ENCODE assay signal across 24 mouse cellular contexts in genomic region chr11:55133204-55133603, GRCm38 (mm10). TPM values are rescaled to one million over a fixed set of nuclear protein-coding genes. Genes with fewer than 3 reads are reported as not detected.
DNase-seq lines count a peak whose midpoint lies in the region; TF ChIP-seq lines count a peak whose summit lies in the region.
"Had no signal": no experiment of that assay in that cellular context is flagged by ENCODE, and none has a peak within 500 bp of the region (broad histone marks: within the 10 kb centered on the region; RNA-seq: fewer than 3 reads in every experiment).

No protein-coding gene starts in this region.

- H3K4me1 ChIP-seq in CH12.LX (ENCODE audit: control insufficient read depth in 1 of 2, insufficient read depth in 2 of 2): peaks cover 29 to 75% of the 10 kb centered on the region in 2 experiments
- H3K4me1 ChIP-seq in MEL (ENCODE audit: control insufficient read depth in 1 of 2, insufficient read depth in 2 of 2, low read length in 2 of 2): peaks cover 24 to 28% of the 10 kb centered on the region in 2 experiments
- H3K4me1 ChIP-seq in cerebellum, adult 2 months (ENCODE audit: control insufficient read depth, insufficient read depth, low read length): no peaks in the 10 kb centered on the region
- peaks cover under 1% of the 10 kb centered on the region; the same call in 1 of the 2 replicates for H3K4me1 ChIP-seq in midbrain, embryonic 10.5 days

- no peak for DNase-seq in CH12.LX (ENCODE audit: extremely low read depth)
- no peak for DNase-seq in MEL (ENCODE audit: low read depth, low spot score)
- no peak for DNase-seq in cerebellum, adult 2 months
- no peak for DNase-seq in midbrain, embryonic 10.5 days (ENCODE audit: low spot score)
- DNase-seq: adrenal gland, adult 2 months; adrenal gland, adult 8-10 months; adrenal gland, postnatal 10 days; adrenal gland, postnatal 14 days; adrenal gland, postnatal 25 days; adrenal gland, postnatal 36 days; B cell, adult 2 months; cerebellum, adult 11 months; cerebellum, adult 11-12 months; cerebellum, adult 18-20 months; cerebellum, adult 8-10 months; cerebellum, adult 9-10 months had no signal

- no peaks in the 10 kb centered on the region for H3K36me3 ChIP-seq in CH12.LX (replicated peaks in 1 of 2; ENCODE audit: control insufficient read depth in 1 of 2, insufficient read depth in 1 of 2, low read length in 1 of 2)
- H3K36me3 ChIP-seq in MEL (ENCODE audit: control insufficient read depth in 1 of 2, insufficient read depth in 2 of 2, low read length in 2 of 2): peaks cover 0 to 31% of the 10 kb centered on the region in 2 experiments; a peak in 2 of 4 replicates
- H3K36me3 ChIP-seq in midbrain, embryonic 10.5 days: no peaks in the 10 kb centered on the region
- H3K36me3 ChIP-seq: G1E had no signal

- no peaks in the 10 kb centered on the region for H3K79me2 ChIP-seq in CH12.LX (replicated peaks; ENCODE audit: control insufficient read depth, extremely low read depth, insufficient read depth, poor library complexity, severe bottlenecking)
- no peaks in the 10 kb centered on the region for H3K79me2 ChIP-seq in MEL (ENCODE audit: control insufficient read depth, insufficient read depth, low read length, poor library complexity)

- in situ Hi-C loops in CH12.LX (cut with MboI; ENCODE audit: low pct_ligation_motif_present, low pct_unique_long_range_greater_than_20kb, low sequenced_read_pairs): no loop called here

- no peak for TF ChIP-seq POLR2A in CH12.LX (IDR thresholded peaks at IDR 0.05; ENCODE audit: low read depth, low read length)
- no peak for TF ChIP-seq POLR2A in MEL (IDR thresholded peaks at IDR 0.05; ENCODE audit: control insufficient read depth in 1 of 2, insufficient read depth in 1 of 2, low read depth in 1 of 2, low read length in 2 of 2, poor library complexity in 1 of 2)
- no peak for TF ChIP-seq POLR2A in cerebellum, adult 2 months (IDR thresholded peaks at IDR 0.05; ENCODE audit: borderline replicate concordance, insufficient read depth, low read length)

- H3K9me3 ChIP-seq in CH12.LX (replicated peaks; ENCODE audit: low read length) (no peaks in the 10 kb centered on the region), MEL (replicated peaks; ENCODE audit: insufficient read depth, low read length) (no peaks in the 10 kb centered on the region)
- no peaks in the 10 kb centered on the region for H3K9me3 ChIP-seq in midbrain, embryonic 10.5 days (replicated peaks)
- H3K9me3 ChIP-seq: G1E had no signal

- H3K9ac ChIP-seq in CH12.LX (ENCODE audit: insufficient read depth, low read depth) (no peak overlapping the region), MEL (ENCODE audit: control insufficient read depth, low read depth, low read length, poor library complexity, severe bottlenecking) (no peak overlapping the region)

- dilution Hi-C loops in CH12.LX (cut with MboI; ENCODE audit: extremely low pct_ligation_motif_present, extremely low pct_unique_long_range_greater_than_20kb, low sequenced_read_pairs): no loop called here

- TF ChIP-seq RAD21 in CH12.LX (IDR thresholded peaks at IDR 0.05; ENCODE audit: low read depth, low read length) (no peak), MEL (IDR thresholded peaks at IDR 0.05; ENCODE audit: low read depth, low read length) (no peak)

- H3K4me2 ChIP-seq in CH12.LX (ENCODE audit: insufficient read depth, low read depth, poor library complexity, severe bottlenecking): no peak overlapping the region

- TF ChIP-seq EP300 in CH12.LX (IDR thresholded peaks at IDR 0.05; ENCODE audit: low read length) (peak; percentile 31; the same call in 1 of the 2 replicates), MEL (IDR thresholded peaks at IDR 0.05; ENCODE audit: low read depth in 1 of 2, low read length in 2 of 2) (peak; percentile 60 to 84)

- H3K4me3 ChIP-seq in CH12.LX (replicated peaks in 1 of 3; ENCODE audit: low read depth in 2 of 3, low read length in 2 of 3, poor library complexity in 1 of 3) (no peak overlapping the region), MEL (ENCODE audit: control insufficient read depth in 1 of 2, insufficient read depth in 1 of 2, low read depth in 2 of 2, low read length in 2 of 2) (no peak overlapping the region)
- H3K4me3 ChIP-seq in cerebellum, adult 2 months (replicated peaks; ENCODE audit: insufficient read depth, low read depth, low read length): no peak overlapping the region
- H3K4me3 ChIP-seq in midbrain, embryonic 10.5 days: no peak overlapping the region

- WGBS in cerebellum, adult 2 months: 92% methylated on average over 1 of the region's 1 CpGs
- WGBS in midbrain, embryonic 10.5 days: 98% methylated on average over 1 of the region's 1 CpGs

- H3K27ac ChIP-seq in CH12.LX (ENCODE audit: insufficient read depth, low read depth) (no peak overlapping the region), MEL (ENCODE audit: control insufficient read depth, low read depth, low read length) (no peak overlapping the region)
- H3K27ac ChIP-seq in cerebellum, adult 2 months (ENCODE audit: insufficient read depth, low read length): no peak overlapping the region
- H3K27ac ChIP-seq in midbrain, embryonic 10.5 days (replicated peaks): no peak overlapping the region

- H3K27me3 ChIP-seq in CH12.LX (replicated peaks) (no peaks in the 10 kb centered on the region), MEL (ENCODE audit: control insufficient read depth in 1 of 2, insufficient read depth in 2 of 2, low read length in 2 of 2) (no peaks in the 10 kb centered on the region)
- no peaks in the 10 kb centered on the region for H3K27me3 ChIP-seq in cerebellum, adult 2 months (ENCODE audit: control insufficient read depth, insufficient read depth, low read length)
- H3K27me3 ChIP-seq in midbrain, embryonic 10.5 days (ENCODE audit: low read depth, poor library complexity, severe bottlenecking): no peaks in the 10 kb centered on the region
- H3K27me3 ChIP-seq: Patski had no signal

- TF ChIP-seq CTCF in CH12.LX (conservative IDR thresholded peaks at IDR 0.05 in 1 of 2, IDR thresholded peaks at IDR 0.05 in 1 of 2; ENCODE audit: low read depth in 2 of 2, low read length in 2 of 2): no peak
- no peak for TF ChIP-seq CTCF in MEL (IDR thresholded peaks at IDR 0.05 in 2 of 3, conservative IDR thresholded peaks at IDR 0.05 in 1 of 3; ENCODE audit: control insufficient read depth in 1 of 3, insufficient read depth in 1 of 3, low read depth in 2 of 3, low read length in 3 of 3, poor library complexity in 1 of 3, severe bottlenecking in 1 of 3)
- TF ChIP-seq CTCF in cerebellum, adult 2 months (IDR thresholded peaks at IDR 0.05; ENCODE audit: borderline replicate concordance, insufficient read depth, low read depth, low read length): no peak

TF ChIP-seq in CH12.LX, 34 proteins besides CTCF, POLR2A, EP300 and RAD21 (continues in another document):
- TF ChIP-seq ETS1 (conservative IDR thresholded peaks at IDR 0.05; ENCODE audit: low read depth, low read length) (no peak), ZNF384 (IDR thresholded peaks at IDR 0.05; ENCODE audit: low read depth, low read length) (no peak), IRF4 (IDR thresholded peaks at IDR 0.05; ENCODE audit: low read depth, low read length) (0 out of 2 replicates have a peak, but pooled peaks have one; percentile 19), ZC3H11A (IDR thresholded peaks at IDR 0.05; ENCODE audit: low read depth, low read length) (no peak)

TF ChIP-seq in MEL, 35 proteins besides CTCF, POLR2A, EP300 and RAD21 (continues in another document):
- 0 out of 2 replicates have a peak, but pooled peaks have one; percentile 13 for TF ChIP-seq SIN3A (IDR thresholded peaks at IDR 0.05; ENCODE audit: low read length)
- TF ChIP-seq RCOR1 (IDR thresholded peaks at IDR 0.05; ENCODE audit: low read depth, low read length): peak; percentile 67; the same call in 1 of the 2 replicates
- peak; percentile 95 for TF ChIP-seq GATA1 (IDR thresholded peaks at IDR 0.05; ENCODE audit: low read depth, low read length)
- TF ChIP-seq ETS1 (IDR thresholded peaks at IDR 0.05; ENCODE audit: low read depth, low read length): peak; percentile 61
- no peak for TF ChIP-seq TBP (IDR thresholded peaks at IDR 0.05; ENCODE audit: low read depth, low read length)

RNA-seq across cellular contexts. Expression of gene Slc36a3, which starts 18.3 kb away (rescaled TPM):
- 0.34 and 0.72 TPM in 2 replicates for total RNA-seq in CH12.LX (2012; rRNA removed)
- 0.34 and 0.72 TPM in 2 replicates for total RNA-seq in CH12.LX (2014; rRNA removed)
- 1.2 and 1.5 TPM in 2 replicates for polyA plus RNA-seq in CH12.LX (2012; ENCODE audit: insufficient read length, low read depth)
- 0.12 and 0.13 TPM in 2 replicates for total RNA-seq in MEL (2012; rRNA removed)
- under 1 TPM in 1 of 2 experiments, not detected in 1; 0.15 TPM for polyA plus RNA-seq in MEL (2012; ENCODE audit: insufficient read depth in 1 of 2, insufficient read length in 2 of 2, low read depth in 1 of 2, low replicate concordance in 2 of 2, missing spikeins in 1 of 2)
- not detected in 2 replicates for polyA plus RNA-seq in cerebellum, adult 2 months (2012; rRNA removed)
- not detected in 2 replicates for polyA plus RNA-seq in midbrain, embryonic 10.5 days (2016; fragmentation: Nextera tagmentation; extraction: Ambion mirVana)
- total RNA-seq: adrenal gland, adult 18-20 months; adrenal gland, adult 2 months; adrenal gland, adult 8-10 months; adrenal gland, postnatal 10 days; adrenal gland, postnatal 14 days; adrenal gland, postnatal 25 days; adrenal gland, postnatal 36 days; adrenal gland, postnatal 4 days; ES-E14 had no signal
- polyA plus RNA-seq: brain, embryonic 14.5 days; G1E; Patski had no signal

RNA-seq across cellular contexts. Expression of gene Gm2a, which starts 35.3 kb away (rescaled TPM):
- total RNA-seq in CH12.LX (2012; rRNA removed) (24.1 and 26.5 TPM in 2 replicates), CH12.LX (2014; rRNA removed) (8.9 and 10.0 TPM in 2 replicates), MEL (2012; rRNA removed) (0.19 and 0.42 TPM in 2 replicates)
- polyA plus RNA-seq in CH12.LX (2012; ENCODE audit: insufficient read length, low read depth) (24.1 and 25.6 TPM in 2 replicates), MEL (2012; ENCODE audit: insufficient read depth in 1 of 2, insufficient read length in 2 of 2, low read depth in 1 of 2, low replicate concordance in 2 of 2, missing spikeins in 1 of 2) (under 1 TPM in 1 of 2 experiments, not detected in 1; 0.52 TPM)
- polyA plus RNA-seq in cerebellum, adult 2 months (2012; rRNA removed): 47.0 and 53.0 TPM in 2 replicates
- polyA plus RNA-seq in midbrain, embryonic 10.5 days (2016; fragmentation: Nextera tagmentation; extraction: Ambion mirVana): 9.3 and 11.9 TPM in 2 replicates
- polyA plus RNA-seq: G1E had no signal

RNA-seq across cellular contexts. Expression of gene Slc36a2, which starts 51.7 kb away (rescaled TPM):
- total RNA-seq in CH12.LX (2012; rRNA removed) (0.04 and 0.08 TPM in 2 replicates), CH12.LX (2014; rRNA removed) (not detected in 2 replicates), MEL (2012; rRNA removed) (not detected in 2 replicates)
- polyA plus RNA-seq in CH12.LX (2012; ENCODE audit: insufficient read length, low read depth) (0.17 and 0.18 TPM in 2 replicates), MEL (2012; ENCODE audit: insufficient read depth in 1 of 2, insufficient read length in 2 of 2, low read depth in 1 of 2, low replicate concordance in 2 of 2, missing spikeins in 1 of 2) (not detected)
- polyA plus RNA-seq in cerebellum, adult 2 months (2012; rRNA removed): 0.71 and 0.82 TPM in 2 replicates
- polyA plus RNA-seq in midbrain, embryonic 10.5 days (2016; fragmentation: Nextera tagmentation; extraction: Ambion mirVana): 0.17 and 0.20 TPM in 2 replicates
- polyA plus RNA-seq: C2C12; CD4-positive, CD25-positive, alpha-beta regulatory T cell, adult 4 months; G1E had no signal

RNA-seq across cellular contexts. Expression of gene Ccdc69, which starts 55.3 kb away (rescaled TPM):
- total RNA-seq in CH12.LX (2012; rRNA removed) (4.3 and 4.4 TPM in 2 replicates), CH12.LX (2014; rRNA removed) (0.27 TPM in 1 of 2 replicates, not detected in the other), MEL (2012; rRNA removed) (0.31 and 0.72 TPM in 2 replicates)
- polyA plus RNA-seq in CH12.LX (2012; ENCODE audit: insufficient read length, low read depth) (0.23 and 0.61 TPM in 2 replicates), MEL (2012; ENCODE audit: insufficient read depth in 1 of 2, insufficient read length in 2 of 2, low read depth in 1 of 2, low replicate concordance in 2 of 2, missing spikeins in 1 of 2) (under 1 TPM in 1 of 2 experiments, not detected in 1; 0.42 TPM)
- 5.4 and 6.1 TPM in 2 replicates for polyA plus RNA-seq in cerebellum, adult 2 months (2012; rRNA removed)
- 0.34 and 0.39 TPM in 2 replicates for polyA plus RNA-seq in midbrain, embryonic 10.5 days (2016; fragmentation: Nextera tagmentation; extraction: Ambion mirVana)
- total RNA-seq: G1E had no signal
- polyA plus RNA-seq: G1E, Patski had no signal

Comparison
In these comparisons a context has a peak if more than half of its experiments do, and no peak if none do; other contexts are left out.
1. Of the 35 proteins assayed by ChIP-seq in both MEL and CH12.LX: peak only in MEL: ETS1, MYC, RCOR1 and SIN3A; only in CH12.LX: none; in both: EP300; in neither: 30.